Mouse (Mus musculus): ENCODE data around the gene Acsl1. TPM values are rescaled to one million over a fixed set of nuclear protein-coding genes. Genes with fewer than 3 reads are reported as not detected.

Acsl1 gene
- total and polyA plus RNA-seq, 3 experiments: 26.2 to 33.9 TPM; not detected in 1

DNA sequence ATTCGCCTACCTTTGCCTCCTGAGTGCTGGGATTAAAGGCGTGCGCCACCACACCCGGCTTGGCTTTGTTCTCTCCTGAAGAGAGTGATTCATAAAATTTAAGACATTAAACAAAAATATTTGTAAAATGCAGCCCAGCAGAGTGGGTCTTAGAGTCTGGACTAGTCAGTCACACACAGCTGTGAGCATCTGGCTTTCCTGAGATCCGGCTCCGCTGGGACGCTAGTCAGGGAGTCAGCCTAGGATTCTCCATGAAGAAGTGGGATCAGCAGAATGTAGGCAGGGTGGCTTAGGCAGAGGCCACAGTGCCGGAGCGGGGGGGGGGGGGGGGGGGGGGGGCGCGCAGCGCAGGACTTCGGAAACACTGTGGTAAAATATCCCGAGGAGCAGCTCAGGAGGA is 99.8 kb downstream of the Acsl1 start:
- no peak for DNase-seq (ENCODE audit: low read depth, low spot score)
- Histone ChIP-seq H3K27me3 (ENCODE audit: control insufficient read depth in 1 of 2, insufficient read depth in 2 of 2, low read length in 2 of 2) (no peaks in the 10 kb centered on the region), H3K79me2 (ENCODE audit: control insufficient read depth, insufficient read depth, low read length, poor library complexity) (no peaks in the 10 kb centered on the region), H3K9ac (ENCODE audit: control insufficient read depth, low read depth, low read length, poor library complexity, severe bottlenecking) (no peak overlapping the region), H3K9me3 (replicated peaks; ENCODE audit: insufficient read depth, low read length) (no peaks in the 10 kb centered on the region), H3K27ac (ENCODE audit: control insufficient read depth, low read depth, low read length) (no peak overlapping the region), H3K4me1 (ENCODE audit: control insufficient read depth in 1 of 2, insufficient read depth in 2 of 2, low read length in 2 of 2) (0 out of 4 replicates have a peak, but pooled peaks cover 0 to 2% of the 10 kb centered on the region in 2 experiments), H3K36me3 (ENCODE audit: control insufficient read depth in 1 of 2, insufficient read depth in 2 of 2, low read length in 2 of 2) (peaks cover 0 to 6% of the 10 kb centered on the region in 2 experiments; a peak in 2 of 4 replicates), H3K4me3 (ENCODE audit: control insufficient read depth in 1 of 2, insufficient read depth in 1 of 2, low read depth in 2 of 2, low read length in 2 of 2) (no peak overlapping the region)
- TF ChIP-seq CHD2 (IDR thresholded peaks at IDR 0.05; ENCODE audit: low read length): no peak
- TF ChIP-seq ZKSCAN1 (IDR thresholded peaks at IDR 0.05; ENCODE audit: low read depth, low read length): no peak
- no peak for TF ChIP-seq SIN3A (IDR thresholded peaks at IDR 0.05; ENCODE audit: low read length)
- no peak for TF ChIP-seq USF1 (IDR thresholded peaks at IDR 0.05; ENCODE audit: low read depth, low read length)
- TF ChIP-seq ZMIZ1 (IDR thresholded peaks at IDR 0.05; ENCODE audit: low read depth, low read length): no peak
- no peak for TF ChIP-seq TBP (IDR thresholded peaks at IDR 0.05; ENCODE audit: low read depth, low read length)
- TF ChIP-seq RCOR1 (IDR thresholded peaks at IDR 0.05; ENCODE audit: low read depth, low read length): no peak
- TF ChIP-seq GABPA (IDR thresholded peaks at IDR 0.05; ENCODE audit: low read depth, low read length): no peak
- no peak for TF ChIP-seq SMC3 (IDR thresholded peaks at IDR 0.05; ENCODE audit: low read depth, low read length)
- no peak for TF ChIP-seq GATA1 (IDR thresholded peaks at IDR 0.05; ENCODE audit: low read depth, low read length)
- TF ChIP-seq CTCF (IDR thresholded peaks at IDR 0.05 in 2 of 3, conservative IDR thresholded peaks at IDR 0.05 in 1 of 3; ENCODE audit: control insufficient read depth in 1 of 3, insufficient read depth in 1 of 3, low read depth in 2 of 3, low read length in 3 of 3, poor library complexity in 1 of 3, severe bottlenecking in 1 of 3): no peak
- TF ChIP-seq KAT2A (conservative IDR thresholded peaks at IDR 0.05; ENCODE audit: low read depth, low read length): no peak
- TF ChIP-seq POLR2AphosphoS2 (IDR thresholded peaks at IDR 0.05; ENCODE audit: low read length): no peak
- TF ChIP-seq MAFK (IDR thresholded peaks at IDR 0.05; ENCODE audit: borderline replicate concordance, low read depth, low read length): no peak
- no peak for TF ChIP-seq BHLHE40 (IDR thresholded peaks at IDR 0.05; ENCODE audit: borderline replicate concordance, low read depth, low read length)
- no peak for TF ChIP-seq POLR2AphosphoS5 (IDR thresholded peaks at IDR 0.05; ENCODE audit: borderline replicate concordance, low read depth, low read length)
- TF ChIP-seq USF2 (IDR thresholded peaks at IDR 0.05; ENCODE audit: borderline replicate concordance in 1 of 2, insufficient read depth in 1 of 2, low read depth in 1 of 2, low read length in 2 of 2): no peak
- no peak for TF ChIP-seq MYB (IDR thresholded peaks at IDR 0.05; ENCODE audit: low read depth, low read length)

DNA sequence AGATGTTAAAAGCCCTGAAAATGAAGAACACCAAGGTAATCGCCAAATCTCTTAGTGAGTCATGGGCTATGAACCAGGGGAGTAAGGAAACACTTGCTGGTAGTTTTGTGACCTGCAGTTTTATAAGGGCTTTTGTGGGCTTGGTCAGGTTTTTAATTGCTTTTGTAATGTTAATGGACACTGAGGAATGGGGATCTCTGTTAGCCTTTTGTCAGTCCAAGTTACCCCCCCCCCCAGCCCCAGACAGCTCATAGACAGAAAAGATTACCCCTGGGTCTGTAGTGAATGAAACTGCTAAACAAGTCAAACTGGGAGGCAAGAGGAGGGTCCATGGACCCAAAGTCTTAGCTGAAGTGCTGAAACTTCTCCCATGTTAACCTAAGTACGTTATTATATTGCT is 102.6 kb downstream of the Acsl1 start:
- Histone ChIP-seq H3K4me1 (ENCODE audit: control insufficient read depth in 1 of 2, insufficient read depth in 2 of 2, low read length in 2 of 2) (0 out of 4 replicates have a peak, but pooled peaks cover 0 to 2% of the 10 kb centered on the region in 2 experiments), H3K36me3 (ENCODE audit: control insufficient read depth in 1 of 2, insufficient read depth in 2 of 2, low read length in 2 of 2) (peaks cover 2 to 21% of the 10 kb centered on the region in 2 experiments; a peak in 3 of 4 replicates), H3K9ac (ENCODE audit: control insufficient read depth, low read depth, low read length, poor library complexity, severe bottlenecking) (no peak overlapping the region), H3K27ac (ENCODE audit: control insufficient read depth, low read depth, low read length) (no peak overlapping the region), H3K27me3 (ENCODE audit: control insufficient read depth in 1 of 2, insufficient read depth in 2 of 2, low read length in 2 of 2) (no peaks in the 10 kb centered on the region), H3K4me3 (ENCODE audit: control insufficient read depth in 1 of 2, insufficient read depth in 1 of 2, low read depth in 2 of 2, low read length in 2 of 2) (no peak overlapping the region), H3K79me2 (ENCODE audit: control insufficient read depth, insufficient read depth, low read length, poor library complexity) (no peaks in the 10 kb centered on the region), H3K9me3 (replicated peaks; ENCODE audit: insufficient read depth, low read length) (no peaks in the 10 kb centered on the region)
- TF ChIP-seq ELF1 (IDR thresholded peaks at IDR 0.05; ENCODE audit: low read depth, low read length): no peak
- TF ChIP-seq GATA1 (IDR thresholded peaks at IDR 0.05; ENCODE audit: low read depth, low read length): no peak
- TF ChIP-seq KAT2A (conservative IDR thresholded peaks at IDR 0.05; ENCODE audit: low read depth, low read length): no peak
- TF ChIP-seq EP300 (IDR thresholded peaks at IDR 0.05; ENCODE audit: low read depth in 1 of 2, low read length in 2 of 2): no peak
- no peak for TF ChIP-seq ZMIZ1 (IDR thresholded peaks at IDR 0.05; ENCODE audit: low read depth, low read length)
- no peak for TF ChIP-seq MYB (IDR thresholded peaks at IDR 0.05; ENCODE audit: low read depth, low read length)
- TF ChIP-seq TCF12 (IDR thresholded peaks at IDR 0.05; ENCODE audit: low read depth, low read length): no peak
- no peak for DNase-seq (ENCODE audit: low read depth, low spot score)
